Mouse (Mus musculus): Measurements from ENCODE around the gene AU022252. TPM values are rescaled to one million over a fixed set of nuclear protein-coding genes. Genes with fewer than 3 reads are reported as not detected.

AU022252 gene
- total and polyA plus RNA-seq, 2 experiments from 2014 or later = 13.6 to 20.1 TPM

DNA sequence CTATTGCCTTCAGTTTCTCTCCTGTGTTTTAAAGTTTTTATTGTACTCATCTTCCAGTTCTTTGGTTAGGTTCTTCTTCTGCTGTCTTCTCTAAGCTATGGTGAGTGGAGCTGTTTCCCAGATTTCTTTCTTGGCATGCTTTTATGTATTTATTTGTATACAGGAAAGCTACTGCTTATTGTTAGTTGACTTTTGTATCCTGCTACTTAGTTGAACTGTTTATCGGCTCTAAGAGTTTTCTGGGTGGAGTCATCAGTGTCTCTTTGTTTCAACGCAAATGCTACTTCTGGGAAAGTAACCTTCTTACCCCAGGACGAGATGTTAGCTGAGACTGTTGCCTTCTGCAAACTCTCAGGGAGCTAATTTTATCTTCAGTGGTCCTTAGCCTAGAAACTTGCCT, 30.9 kb upstream of the AU022252 start:
- WGBS = 86% methylated on average over 3 of the region's 3 CpGs
- Histone ChIP-seq H3K4me3 (ENCODE audit: low read depth, low read length) (no peak overlapping the region), H3K4me1 (ENCODE audit: insufficient read depth, low read length) (no peaks in the 10 kb centered on the region), H3K27ac (ENCODE audit: low read depth, low read length) (no peak overlapping the region), H3K27me3 (ENCODE audit: insufficient read depth, low read length) (no peaks in the 10 kb centered on the region), H3K9ac (replicated peaks; ENCODE audit: low read length, poor library complexity, severe bottlenecking) (no peak overlapping the region), H3K36me3 (ENCODE audit: insufficient read depth, low read length) (no peaks in the 10 kb centered on the region), H3K9me3 (ENCODE audit: low read length) (no peaks in the 10 kb centered on the region), H3K4me2 (ENCODE audit: low read depth, low read length, poor library complexity, severe bottlenecking) (no peak overlapping the region)
- no peak for TF ChIP-seq CTCF (IDR thresholded peaks at IDR 0.05)
- ATAC-seq (ENCODE audit: low FRiP score) (no peak), DNase-seq (ENCODE audit: low spot score) (no peak)

DNA sequence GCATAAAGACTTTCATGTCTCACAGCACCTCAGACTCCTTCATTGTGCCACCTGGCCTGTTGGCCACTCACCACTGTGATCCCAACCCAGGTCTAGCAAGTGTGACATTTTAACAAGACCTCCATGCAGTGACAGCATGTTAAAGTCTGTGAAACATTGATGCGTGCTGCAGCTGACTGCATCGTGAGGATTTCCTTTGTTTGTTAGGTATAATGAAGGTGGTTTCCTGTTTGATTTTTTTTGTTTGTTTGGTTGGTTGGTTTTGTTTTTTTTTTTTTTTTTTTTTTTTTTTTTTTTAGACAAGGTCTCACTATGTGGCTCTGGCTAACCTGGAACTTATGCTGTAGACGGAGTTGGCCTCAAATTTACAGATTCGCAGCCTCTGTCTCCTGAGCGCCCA, 30.0 kb upstream of the AU022252 start:
- no peak overlapping the region for H3K27ac ChIP-seq (ENCODE audit: low read depth, low read length)
- no peaks in the 10 kb centered on the region for H3K27me3 ChIP-seq (ENCODE audit: insufficient read depth, low read length)
- H3K9me3 ChIP-seq (ENCODE audit: low read length) = no peaks in the 10 kb centered on the region
- ATAC-seq (ENCODE audit: low FRiP score) (no peak), DNase-seq (ENCODE audit: low spot score) (no peak)
- WGBS = 94% methylated on average over 5 of the region's 5 CpGs
- no peaks in the 10 kb centered on the region for H3K4me1 ChIP-seq (ENCODE audit: insufficient read depth, low read length)
- no peak overlapping the region for H3K9ac ChIP-seq (replicated peaks; ENCODE audit: low read length, poor library complexity, severe bottlenecking)
- no peaks in the 10 kb centered on the region for H3K36me3 ChIP-seq (ENCODE audit: insufficient read depth, low read length)
- no peak overlapping the region for H3K4me3 ChIP-seq (ENCODE audit: low read depth, low read length)
- TF ChIP-seq CTCF (IDR thresholded peaks at IDR 0.05) = no peak
- no peak overlapping the region for H3K4me2 ChIP-seq (ENCODE audit: low read depth, low read length, poor library complexity, severe bottlenecking)

DNA sequence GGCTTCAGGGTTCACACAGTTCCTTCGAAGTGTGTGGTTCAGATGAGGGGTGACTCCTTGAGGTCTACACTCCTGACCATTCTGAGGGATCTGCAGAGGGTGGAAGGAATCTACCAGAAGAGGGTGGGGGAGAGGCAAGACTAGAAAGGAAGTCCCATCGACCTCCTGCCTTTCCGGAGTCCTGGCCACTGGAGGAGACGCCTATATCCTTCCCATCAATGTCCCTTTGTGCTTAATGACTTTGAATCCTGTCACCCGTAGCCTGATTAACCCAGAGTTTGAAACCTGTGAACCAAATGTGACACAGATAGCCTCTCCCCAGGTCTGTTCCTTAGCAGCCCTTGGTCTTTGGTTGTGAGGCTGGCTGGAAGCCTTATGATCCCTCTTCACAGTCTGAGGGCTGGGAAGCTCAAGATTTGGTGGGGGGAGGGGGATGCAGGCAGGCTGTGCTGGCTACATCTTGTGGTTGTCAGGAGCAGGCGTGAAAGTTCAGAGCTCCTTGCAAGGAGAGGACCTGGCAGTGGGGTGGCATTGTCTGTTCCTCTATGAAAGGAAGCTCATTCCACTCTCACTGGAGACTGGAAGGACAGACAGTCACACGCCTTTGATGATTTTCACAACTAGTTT, 28.7 kb upstream of the AU022252 start:
- WGBS = 67% methylated on average over 7 of the region's 7 CpGs

DNA sequence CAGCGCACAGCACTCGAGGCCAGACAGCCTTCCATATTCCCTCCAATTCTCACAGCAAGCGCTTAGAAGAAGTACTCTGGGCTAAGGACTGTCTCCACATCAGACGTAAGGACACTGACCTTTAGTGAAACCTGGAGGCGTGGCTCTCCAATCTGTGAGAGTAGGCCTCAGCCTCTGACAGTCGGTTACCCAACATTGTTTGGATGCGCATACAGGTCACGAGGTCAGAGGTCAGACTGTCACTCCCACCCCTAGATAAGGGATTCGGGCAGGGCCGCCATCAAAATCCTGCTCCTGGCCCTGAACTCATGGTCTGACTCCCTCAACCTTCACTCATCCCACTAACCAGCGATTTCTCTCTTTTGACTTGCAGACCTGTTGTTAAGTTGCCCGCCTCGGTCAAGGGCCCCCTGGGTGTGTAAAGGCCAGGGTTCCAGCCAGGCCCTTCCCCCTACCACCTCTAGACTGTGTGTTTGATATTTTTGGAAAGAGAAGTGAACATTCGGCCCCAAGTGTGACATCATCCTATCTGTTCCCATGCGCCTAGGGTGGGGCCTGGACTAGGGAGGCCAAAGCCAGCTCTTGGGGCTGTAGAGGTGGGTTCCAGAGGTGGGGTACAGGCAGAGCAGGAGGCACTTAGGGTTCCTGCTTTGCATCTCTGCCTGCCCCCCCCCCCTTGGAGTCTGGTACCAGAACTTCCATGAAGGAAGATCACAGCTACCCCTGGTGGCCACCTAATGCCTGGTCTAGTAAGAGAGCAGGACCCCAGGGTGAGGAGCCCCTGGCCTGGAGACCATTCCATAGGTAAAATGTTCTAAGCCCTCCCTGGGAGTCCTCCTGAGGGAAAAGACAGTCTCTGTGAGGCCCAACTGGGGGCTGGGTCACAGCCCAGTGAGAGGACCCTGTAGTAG, 27.1 kb upstream of the AU022252 start:
- H3K4me3 ChIP-seq (ENCODE audit: low read depth, low read length) = no peak overlapping the region
- H3K4me1 ChIP-seq (ENCODE audit: insufficient read depth, low read length) = no peaks in the 10 kb centered on the region
- H3K9me3 ChIP-seq (ENCODE audit: low read length) = no peaks in the 10 kb centered on the region
- WGBS = 89% methylated on average over 15 of the region's 15 CpGs
- H3K9ac ChIP-seq (replicated peaks; ENCODE audit: low read length, poor library complexity, severe bottlenecking) = no peak overlapping the region
- H3K4me2 ChIP-seq (ENCODE audit: low read depth, low read length, poor library complexity, severe bottlenecking) = no peak overlapping the region
- DNase-seq (ENCODE audit: low spot score) (no peak), ATAC-seq (ENCODE audit: low FRiP score) (0 out of 2 replicates have a peak, but pooled peaks have one; percentile 9)
- H3K27ac ChIP-seq (ENCODE audit: low read depth, low read length) = no peak overlapping the region
- peak; percentile 34; the same call in 1 of the 2 replicates for TF ChIP-seq CTCF (IDR thresholded peaks at IDR 0.05)
- H3K27me3 ChIP-seq (ENCODE audit: insufficient read depth, low read length) = no peaks in the 10 kb centered on the region
- H3K36me3 ChIP-seq (ENCODE audit: insufficient read depth, low read length) = no peaks in the 10 kb centered on the region

More for the DNA sequence above, 28.7 kb upstream of the AU022252 start:
- Histone ChIP-seq H3K9me3 (ENCODE audit: low read length) (no peaks in the 10 kb centered on the region), H3K9ac (replicated peaks; ENCODE audit: low read length, poor library complexity, severe bottlenecking) (no peak overlapping the region), H3K4me2 (ENCODE audit: low read depth, low read length, poor library complexity, severe bottlenecking) (no peak overlapping the region), H3K27ac (ENCODE audit: low read depth, low read length) (no peak overlapping the region), H3K4me1 (ENCODE audit: insufficient read depth, low read length) (no peaks in the 10 kb centered on the region), H3K4me3 (ENCODE audit: low read depth, low read length) (no peak overlapping the region), H3K27me3 (ENCODE audit: insufficient read depth, low read length) (no peaks in the 10 kb centered on the region), H3K36me3 (ENCODE audit: insufficient read depth, low read length) (no peaks in the 10 kb centered on the region)
- ATAC-seq (ENCODE audit: low FRiP score) = no peak
- TF ChIP-seq CTCF (IDR thresholded peaks at IDR 0.05) = no peak
- DNase-seq (ENCODE audit: low spot score) = no peak

DNA sequence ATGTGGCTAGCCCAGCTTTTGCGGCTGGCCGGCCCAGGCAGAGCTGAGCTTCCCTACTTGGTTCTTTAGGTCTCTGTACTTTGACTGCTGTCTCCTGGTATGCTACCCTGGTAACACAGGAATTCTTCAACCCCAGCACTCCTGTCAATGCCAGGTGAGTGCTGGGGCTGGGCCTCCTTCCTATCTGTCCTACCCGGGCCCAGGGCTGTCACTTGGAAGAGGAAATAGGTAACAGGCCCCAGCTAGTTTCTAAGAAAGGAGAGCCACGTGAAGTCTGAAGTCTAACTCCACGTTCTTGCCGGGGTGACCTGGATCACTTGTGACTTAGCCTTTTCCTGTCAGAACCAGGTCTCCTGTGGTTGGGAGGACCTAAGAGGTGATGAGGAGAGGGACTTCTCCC, 24.6 kb upstream of the AU022252 start:
- ATAC-seq (ENCODE audit: low FRiP score) = no peak
- H3K4me2 ChIP-seq (ENCODE audit: low read depth, low read length, poor library complexity, severe bottlenecking) = no peak overlapping the region
- no peak overlapping the region for H3K9ac ChIP-seq (replicated peaks; ENCODE audit: low read length, poor library complexity, severe bottlenecking)
- TF ChIP-seq CTCF (IDR thresholded peaks at IDR 0.05) = no peak
- no peak for DNase-seq (ENCODE audit: low spot score)
- peaks cover 9% of the 10 kb centered on the region for H3K4me1 ChIP-seq (ENCODE audit: insufficient read depth, low read length)
- H3K9me3 ChIP-seq (ENCODE audit: low read length) = no peaks in the 10 kb centered on the region
- H3K27me3 ChIP-seq (ENCODE audit: insufficient read depth, low read length) = no peaks in the 10 kb centered on the region
- H3K27ac ChIP-seq (ENCODE audit: low read depth, low read length) = no peak overlapping the region
- 88% methylated on average over 6 of the region's 6 CpGs for WGBS
- no peaks in the 10 kb centered on the region for H3K36me3 ChIP-seq (ENCODE audit: insufficient read depth, low read length)
- H3K4me3 ChIP-seq (ENCODE audit: low read depth, low read length) = no peak overlapping the region

DNA sequence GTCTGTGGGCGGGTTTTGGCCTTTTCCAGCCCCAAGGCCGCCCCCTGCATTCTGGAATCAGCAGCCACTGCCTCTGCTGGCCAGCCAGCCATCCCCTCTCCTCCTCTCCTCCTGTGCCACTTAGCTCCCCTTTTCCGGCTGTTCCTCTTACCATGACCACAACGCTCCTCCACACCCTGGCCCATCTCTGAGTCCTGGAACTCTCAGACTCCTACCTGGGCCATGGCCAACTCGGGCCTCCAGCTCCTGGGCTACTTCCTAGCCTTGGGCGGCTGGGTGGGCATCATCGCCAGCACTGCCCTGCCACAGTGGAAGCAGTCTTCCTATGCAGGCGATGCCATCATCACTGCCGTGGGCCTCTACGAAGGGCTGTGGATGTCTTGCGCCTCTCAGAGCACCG, 22.8 kb upstream of the AU022252 start, which contains the start of gene Cldn19:
Gene Cldn19 (plus strand): TSS at position 64 of the 400 bp plus-strand sequence.
- 69% methylated on average over 12 of the region's 12 CpGs for WGBS
- no peak for ATAC-seq (ENCODE audit: low FRiP score)
- 0 out of 2 replicates have a peak within 1 kb of the TSS, but pooled peaks have one; percentile 33 for H3K9ac ChIP-seq (replicated peaks; ENCODE audit: low read length, poor library complexity, severe bottlenecking)

More for the DNA sequence above, 22.8 kb upstream of the AU022252 start, which contains the start of gene Cldn19:
- no peak for TF ChIP-seq CTCF (IDR thresholded peaks at IDR 0.05)
- no peaks in the 10 kb centered on the region for H3K36me3 ChIP-seq (ENCODE audit: insufficient read depth, low read length)
- peaks cover 9% of the 10 kb centered on the region for H3K4me1 ChIP-seq (ENCODE audit: insufficient read depth, low read length)
- H3K4me3 ChIP-seq (ENCODE audit: low read depth, low read length) = no peak within 1 kb of the TSS
- H3K4me2 ChIP-seq (ENCODE audit: low read depth, low read length, poor library complexity, severe bottlenecking) = no peak within 1 kb of the TSS
- no peaks in the 10 kb centered on the region for H3K9me3 ChIP-seq (ENCODE audit: low read length)
- DNase-seq (ENCODE audit: low spot score) = no peak
- H3K27ac ChIP-seq (ENCODE audit: low read depth, low read length) = peak within 1 kb of the TSS; percentile 62; the same call in 1 of the 2 replicates
- H3K27me3 ChIP-seq (ENCODE audit: insufficient read depth, low read length) = no peaks in the 10 kb centered on the region
